Mouse (Mus musculus) B cell, adult 2 months (primary cell): Measurements from ENCODE around the gene Gipc2.
A peak's percentile ranks its signal among the peaks of the same experiment; 100 is the strongest.
"Not testable (repeated sequence)": the region's sequence is repeated elsewhere in the genome, so short reads cannot be mapped to it uniquely, and the experiment has no call there.

Experiments used
- DNase-seq, 2 experiments: peaks; one replicate each; pipeline ENCODE4 v3.0.0; 2022

The Gipc2 gene

DNA sequence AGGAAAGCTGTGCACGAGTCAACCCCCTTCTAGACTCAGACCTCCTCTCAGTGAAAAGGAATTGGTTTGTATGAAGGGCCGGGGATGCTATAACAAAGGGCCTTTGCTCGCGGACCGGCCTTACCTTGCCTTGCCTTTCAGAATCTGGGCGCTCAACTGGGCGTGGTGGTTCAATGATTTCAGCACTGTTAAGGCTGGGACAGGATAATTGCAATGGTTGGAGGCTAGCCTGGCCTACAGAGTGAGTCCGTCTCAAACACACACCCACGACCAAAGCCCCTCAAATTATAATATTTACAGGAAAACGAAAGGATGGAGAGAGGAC, at the start of gene Gipc2:
TSS of gene Gipc2 (minus strand) at position 132 of the 325 bp plus-strand sequence.
- no peak for DNase-seq

DNA sequence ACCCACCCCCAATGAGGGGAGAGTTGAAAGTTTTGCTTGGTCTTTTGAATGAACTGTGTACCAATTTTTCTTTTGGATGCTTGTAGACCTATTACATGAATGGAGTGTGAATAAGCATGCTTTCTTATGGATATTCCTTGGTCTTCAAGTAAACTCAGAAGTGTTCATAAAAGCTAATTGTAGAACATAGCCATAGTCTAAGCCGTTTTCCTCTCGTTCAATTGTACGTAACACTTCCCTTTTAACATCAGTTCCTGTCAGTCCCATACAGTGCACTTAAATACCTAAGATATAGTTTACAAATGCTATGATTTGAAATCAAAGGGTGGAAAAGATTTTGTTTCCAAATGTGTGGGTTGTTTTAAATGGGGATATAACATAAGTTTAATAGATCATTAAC, 47.4 kb upstream of the Gipc2 start:
- no peak for DNase-seq

DNA sequence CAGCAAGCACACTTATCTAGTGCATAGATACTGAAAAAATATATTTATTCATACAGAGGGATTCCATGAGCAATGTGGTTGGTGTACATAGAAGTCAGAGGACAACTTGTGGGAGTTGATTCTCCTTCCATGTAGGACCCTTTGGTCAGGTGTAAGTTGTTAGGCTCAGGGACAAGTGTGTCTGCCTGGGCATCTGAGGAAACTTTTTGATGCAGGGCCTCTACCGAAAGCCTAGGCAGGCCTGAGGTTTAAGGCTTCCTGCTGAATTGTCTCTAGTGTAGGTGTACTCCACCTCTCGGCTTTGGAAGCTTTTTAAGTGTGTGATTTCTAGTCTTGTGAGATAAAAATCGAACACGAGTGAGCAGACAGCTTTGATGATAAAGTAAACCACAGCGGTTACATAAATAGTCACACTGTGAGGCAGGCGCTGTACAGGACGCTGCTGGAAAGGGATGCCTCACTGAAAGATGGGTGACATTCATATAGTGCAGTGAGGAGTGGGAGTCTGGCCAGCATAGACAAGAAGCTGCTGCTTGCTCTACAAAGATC, 45.8 kb upstream of the Gipc2 start:
- DNase-seq: peak in 1 of 2 experiments; percentile 18

DNA sequence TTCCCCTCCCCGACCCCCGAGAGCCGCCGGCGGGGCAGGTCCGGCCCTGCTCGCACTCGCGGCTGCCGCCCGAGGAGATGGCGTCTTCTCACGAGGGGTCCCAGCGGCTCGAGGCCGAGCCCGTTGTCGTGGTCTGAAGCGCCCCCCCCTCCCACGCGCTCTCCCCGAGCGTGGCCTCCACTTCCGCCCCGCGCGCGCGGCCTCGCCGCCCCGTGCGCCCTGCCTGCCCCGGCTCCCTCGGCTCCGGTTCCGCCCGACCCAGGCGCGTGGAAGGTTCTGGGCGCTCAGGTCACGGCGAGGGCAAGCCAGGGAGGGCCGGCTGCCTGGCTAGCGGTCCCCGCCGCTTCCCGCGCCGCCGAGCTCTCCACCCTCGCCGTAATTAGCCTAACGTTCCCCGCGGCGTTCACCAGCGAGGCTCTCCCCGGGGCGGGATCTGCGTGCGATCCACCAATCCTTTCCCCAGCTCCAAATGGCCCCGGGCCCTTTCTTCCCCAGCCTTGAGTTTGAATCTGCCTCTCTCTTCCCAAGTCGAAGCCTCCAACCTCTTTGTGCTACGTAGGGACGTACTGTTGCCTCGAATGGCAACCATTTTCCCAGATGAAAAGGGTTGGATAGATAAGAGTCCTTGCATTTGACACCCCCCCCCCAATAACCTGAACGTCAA, 44.8 kb upstream of the Gipc2 start:
- DNase-seq: peak; percentile 80 to 85

DNA sequence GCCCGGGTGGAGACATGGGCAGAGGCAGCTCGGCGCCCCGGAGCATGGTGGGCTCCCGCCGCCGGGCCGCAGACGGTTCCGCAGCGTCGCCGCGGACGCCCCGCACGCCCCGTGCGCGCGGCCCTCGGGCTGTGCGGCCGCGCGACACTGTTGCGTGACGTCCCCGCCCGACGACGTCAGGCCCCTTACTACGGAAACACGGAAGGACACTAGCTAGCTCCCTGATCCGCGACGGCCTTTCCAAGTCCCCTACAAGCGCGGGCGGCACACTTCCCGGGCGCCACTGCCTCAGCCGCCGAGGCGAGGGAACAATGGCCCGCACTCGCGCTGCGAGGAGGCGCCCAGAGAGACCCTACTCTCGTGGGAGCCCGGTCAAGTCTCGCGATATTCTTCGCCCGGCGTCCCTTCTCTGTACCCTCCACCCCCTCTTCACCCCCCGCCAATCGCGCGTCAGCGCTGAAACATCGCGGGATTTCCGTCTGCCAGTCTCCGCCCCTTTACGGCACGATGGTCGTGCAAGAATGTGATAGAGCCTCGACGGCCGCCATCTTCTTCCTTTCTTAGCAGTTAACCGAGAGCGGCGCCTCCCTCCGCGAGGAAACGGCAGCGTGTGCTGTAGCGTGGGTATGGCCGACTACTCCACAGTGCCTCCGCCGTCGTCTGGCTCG, 44.1 kb upstream of the Gipc2 start, which contains the start of the genes Dnajb4 and Fubp1:
TSS of gene Dnajb4 (minus strand) at position 336 of the 668 bp plus-strand sequence.
TSS of gene Fubp1 (plus strand) at position 456 of the 668 bp plus-strand sequence.
- DNase-seq: peak; percentile 100

DNA sequence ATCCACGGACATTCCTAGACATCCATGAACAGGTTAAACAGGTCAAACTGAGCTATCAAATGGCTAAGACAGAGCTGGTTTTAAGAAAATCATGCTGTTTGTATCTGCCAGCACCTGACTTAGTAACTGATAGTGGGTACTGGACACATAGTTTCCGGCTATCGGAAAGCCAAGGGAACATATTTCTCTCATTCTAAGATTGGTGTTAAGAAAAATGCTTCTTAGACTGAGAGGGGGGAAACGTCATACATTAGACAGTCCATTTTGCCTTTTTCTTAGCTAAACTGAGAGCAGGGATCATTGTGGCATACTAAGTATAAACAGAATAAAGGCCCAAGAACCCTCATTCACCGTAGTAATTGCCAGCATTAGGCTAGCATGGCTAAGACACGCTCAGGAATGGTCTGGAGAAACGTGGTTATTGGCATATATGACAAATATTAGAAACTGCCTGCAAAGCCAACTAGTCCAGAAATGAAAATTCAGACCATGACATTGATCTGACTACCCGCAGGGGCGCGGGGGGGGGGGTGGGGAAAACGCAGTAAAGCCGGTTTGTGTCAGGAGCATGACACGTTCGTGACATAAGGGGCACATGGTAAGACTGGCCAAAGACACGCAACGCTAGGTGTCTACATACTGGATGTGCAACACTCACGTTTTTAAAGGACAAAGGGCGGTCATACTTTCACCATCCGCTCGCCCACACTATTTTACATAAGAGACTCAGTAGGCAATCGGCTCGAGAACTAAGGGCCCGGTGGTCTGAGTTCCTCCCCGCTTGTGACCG, 43.3 kb upstream of the Gipc2 start:
- DNase-seq: no peak

DNA sequence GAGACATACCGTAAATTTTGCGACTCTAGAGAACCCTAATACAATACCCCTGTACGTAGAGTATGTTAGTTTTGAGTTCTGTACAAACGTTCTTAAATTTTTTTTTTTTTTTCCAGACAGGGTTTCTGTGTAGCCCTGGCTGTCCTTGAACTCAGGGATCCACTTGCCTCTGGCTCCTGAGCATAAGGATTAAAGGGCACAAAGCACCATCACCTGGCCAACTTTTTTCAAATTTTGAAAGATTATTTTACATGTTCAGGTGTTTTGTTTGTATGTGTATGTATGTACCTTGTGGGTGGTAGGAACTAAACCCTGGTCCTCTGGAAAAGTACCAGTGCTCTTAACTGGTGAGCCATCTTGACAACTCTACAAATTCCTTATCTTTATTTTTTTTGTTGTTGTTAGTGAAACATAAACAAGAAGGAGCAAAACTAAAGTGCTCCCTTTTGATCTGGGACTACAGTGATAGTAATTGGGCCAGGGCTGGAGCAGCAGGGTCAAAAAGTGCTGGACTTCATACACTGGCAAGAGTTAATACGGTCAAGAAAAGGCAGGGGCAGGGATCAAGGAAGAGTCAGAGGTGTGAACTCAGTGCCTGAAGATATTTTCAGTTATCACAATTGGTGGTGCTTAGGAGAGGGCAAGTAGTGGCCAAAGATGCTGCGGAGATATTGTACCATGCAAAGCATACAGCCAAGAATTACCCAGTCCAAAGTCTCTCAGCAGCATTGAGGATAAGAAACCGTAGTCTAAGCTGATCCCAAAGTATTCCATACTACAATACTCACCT, 42.3 kb upstream of the Gipc2 start:
- no peak for DNase-seq

DNA sequence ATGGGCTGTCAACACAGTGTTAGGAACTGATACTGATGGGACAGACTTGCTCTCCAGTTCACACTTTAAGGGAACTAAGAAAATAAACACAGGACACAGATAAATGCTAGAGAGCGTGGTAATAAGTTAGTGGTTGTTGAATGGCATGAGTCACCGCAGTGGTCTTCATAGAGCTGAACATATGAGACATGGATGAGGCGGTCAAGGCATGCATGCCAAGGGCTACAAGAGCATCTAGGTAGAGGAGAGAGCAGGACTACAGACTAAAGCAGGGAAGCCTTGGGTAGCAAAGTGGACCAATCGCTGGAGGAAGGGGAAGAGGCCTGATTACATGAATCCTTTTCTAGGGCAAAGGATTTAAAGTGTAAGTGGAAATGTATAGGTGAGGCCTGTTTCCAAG, 41.1 kb upstream of the Gipc2 start:
- no peak for DNase-seq

DNA sequence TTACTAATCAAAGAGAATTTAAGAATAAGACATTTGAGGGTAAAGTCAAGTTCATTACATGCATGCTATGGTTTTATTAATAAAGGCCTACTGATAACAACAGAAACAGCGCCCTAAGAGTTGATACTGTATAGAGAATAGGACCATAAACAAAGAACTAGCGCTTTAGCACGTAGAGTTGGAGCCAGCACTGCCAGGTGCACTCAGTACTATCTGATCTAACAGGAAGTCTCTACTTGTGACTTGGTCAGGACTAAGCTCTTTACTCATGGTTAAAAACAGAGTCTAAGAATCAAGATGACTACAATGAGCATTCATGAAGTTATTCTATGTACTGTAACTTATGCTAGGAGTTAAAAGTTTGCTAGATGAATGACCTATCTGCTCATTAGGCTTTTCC, 38.5 kb upstream of the Gipc2 start:
- no peak for DNase-seq

DNA sequence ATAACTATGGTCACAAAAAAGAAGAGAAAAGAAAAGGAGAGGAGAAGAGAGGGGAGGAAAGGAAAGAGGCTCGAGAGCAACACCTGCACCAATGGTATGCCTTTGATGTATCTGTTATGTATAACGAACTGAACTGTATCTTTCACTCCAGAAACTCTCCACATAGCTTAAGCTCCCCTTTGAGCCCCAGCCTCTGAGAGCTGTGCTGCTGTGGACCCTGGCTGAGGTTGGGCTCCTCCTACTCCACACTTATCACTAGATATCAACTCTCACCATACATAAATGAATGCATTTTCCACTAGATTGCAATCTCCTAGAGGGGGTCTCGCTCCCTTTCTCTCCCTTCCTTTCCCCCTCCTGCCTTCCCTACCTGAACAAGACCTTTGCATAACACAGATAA, 38.0 kb upstream of the Gipc2 start:
- no peak for DNase-seq

DNA sequence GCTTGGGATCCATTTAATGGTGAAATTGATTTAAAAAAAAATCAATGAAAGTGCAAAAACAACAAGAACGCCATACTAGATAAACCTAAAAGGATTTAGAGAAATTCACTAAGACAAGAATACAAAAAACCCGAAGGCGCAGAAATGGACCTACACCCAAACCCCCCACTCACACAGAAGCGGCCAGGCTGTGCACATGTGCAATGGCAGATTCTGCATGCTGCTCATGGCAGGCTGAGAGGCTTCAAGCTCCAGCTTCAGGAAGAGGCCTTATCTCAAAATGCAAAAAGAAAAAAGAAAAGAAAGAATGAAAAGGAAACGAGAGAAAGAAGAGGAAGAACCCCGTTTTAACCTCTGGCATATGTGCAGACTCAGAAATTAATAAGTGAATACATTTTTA, 37.4 kb upstream of the Gipc2 start:
- no peak for DNase-seq

DNA sequence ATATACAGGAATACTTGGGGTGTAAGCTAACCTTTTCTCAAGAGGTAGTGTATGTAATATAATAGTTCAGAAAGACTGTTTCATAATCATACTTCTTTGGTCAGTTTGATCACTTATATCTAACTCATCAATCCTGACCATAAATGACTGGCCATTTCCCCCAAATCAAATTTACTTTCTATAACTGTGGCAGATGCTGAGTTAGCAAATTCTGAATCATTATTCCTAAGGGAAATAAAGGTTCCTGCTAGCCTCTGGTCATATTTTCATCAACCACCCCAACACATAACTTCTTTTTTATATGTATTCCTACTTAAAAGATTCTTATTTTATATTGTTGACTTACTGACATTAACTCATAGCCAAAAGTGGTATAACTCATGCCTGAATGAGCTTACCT, 36.9 kb upstream of the Gipc2 start:
- DNase-seq: no peak

DNA sequence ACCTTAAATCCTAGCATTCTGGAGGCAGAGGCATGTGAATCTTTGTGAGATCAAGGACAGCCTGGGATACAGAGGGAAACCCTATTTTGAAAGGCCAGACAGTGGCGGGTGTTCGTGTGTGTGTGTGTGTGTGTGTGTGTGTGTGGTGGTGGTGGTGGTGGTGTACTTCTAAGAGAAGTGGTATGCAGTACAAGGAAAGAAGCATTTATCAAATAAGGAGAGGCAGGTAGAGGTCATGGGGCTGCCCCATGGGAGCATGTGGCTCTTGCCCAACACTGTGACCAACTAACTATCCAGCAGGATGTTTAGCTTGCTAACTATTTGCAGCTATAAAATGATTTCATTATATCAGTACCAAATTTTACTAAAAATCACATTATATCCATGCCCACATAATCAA, 35.6 kb upstream of the Gipc2 start:
- DNase-seq: no peak

DNA sequence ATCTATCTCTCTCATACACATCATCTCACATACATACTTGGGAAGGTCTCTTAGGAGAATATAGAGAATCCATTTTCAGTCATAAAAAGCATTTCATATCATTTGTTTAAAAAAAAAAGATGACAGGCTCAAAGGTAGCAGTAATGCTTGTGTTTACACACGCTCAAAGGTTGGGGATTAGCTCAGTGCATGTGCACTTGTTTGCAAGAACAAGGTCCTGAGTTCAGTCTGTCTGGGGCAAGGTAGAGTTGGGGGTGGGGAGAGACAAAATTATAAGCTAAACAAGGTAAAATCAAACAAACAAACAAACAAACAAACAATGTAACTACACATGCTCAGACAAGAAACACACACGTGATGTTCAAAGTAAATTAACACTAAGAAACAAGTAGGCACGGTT, 35.2 kb upstream of the Gipc2 start:
- no peak for DNase-seq

DNA sequence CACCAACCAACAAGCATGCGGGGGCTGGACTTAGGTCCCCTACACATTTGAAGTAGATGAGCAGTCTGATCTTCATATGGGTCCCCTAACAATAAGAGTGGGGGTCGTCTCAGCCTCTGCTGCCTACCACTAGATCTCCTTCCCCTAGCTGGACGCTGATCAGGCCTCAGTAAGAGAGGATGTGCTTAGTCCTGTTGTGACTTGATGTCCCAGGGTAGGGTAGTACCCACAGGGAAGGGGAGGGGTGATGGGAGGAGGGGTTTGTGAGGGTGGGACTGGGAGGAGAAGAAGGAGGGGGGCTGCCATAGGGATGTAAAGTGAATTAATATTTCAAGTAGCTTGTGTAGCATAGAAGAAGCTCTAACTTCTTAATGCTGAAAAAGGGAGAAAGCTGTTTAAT, 33.1 kb upstream of the Gipc2 start:
- no peak for DNase-seq

DNA sequence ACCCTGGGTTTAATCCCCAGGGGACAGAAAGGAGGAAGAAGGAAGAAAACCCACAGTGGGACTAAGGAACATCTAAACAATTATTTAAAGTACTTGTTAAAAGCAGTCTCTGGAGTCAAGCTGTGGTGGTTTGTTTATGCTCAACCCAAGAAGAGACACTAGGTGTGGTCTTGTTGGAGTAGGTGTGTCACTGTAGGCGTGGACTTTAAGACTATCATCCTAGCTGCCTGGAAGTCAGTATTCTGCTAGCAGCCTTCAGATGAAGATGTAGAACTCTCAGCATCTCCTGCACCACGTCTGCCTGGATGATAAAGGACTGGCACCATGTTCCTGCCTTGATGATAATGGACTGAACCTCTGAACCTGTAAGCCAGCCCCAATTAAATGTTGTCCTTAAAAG, 31.2 kb upstream of the Gipc2 start:
- not testable (repeated sequence) for DNase-seq

DNA sequence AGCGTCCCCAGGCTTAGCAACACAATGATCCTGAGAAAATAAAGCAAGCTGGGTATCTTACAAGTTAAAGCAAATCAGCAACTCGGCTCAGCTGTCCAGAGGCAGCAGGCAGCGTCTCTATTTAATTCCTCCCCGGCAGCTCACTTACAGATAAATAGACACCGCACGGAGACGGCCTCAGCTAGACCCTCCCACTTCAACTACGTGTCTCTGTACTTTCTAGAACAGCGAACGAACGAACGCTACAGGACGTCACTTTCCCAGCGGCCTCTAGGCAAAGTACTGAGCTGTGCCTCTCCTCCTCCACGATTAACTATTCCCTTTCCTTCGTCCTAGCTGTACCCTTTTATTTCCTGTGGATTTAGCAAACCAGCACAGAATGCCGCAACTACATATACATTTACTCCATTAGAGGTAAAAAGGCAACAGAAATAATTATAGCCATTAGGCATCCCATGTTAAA, 27.6 kb upstream of the Gipc2 start:
- DNase-seq: peak; percentile 76 to 82

DNA sequence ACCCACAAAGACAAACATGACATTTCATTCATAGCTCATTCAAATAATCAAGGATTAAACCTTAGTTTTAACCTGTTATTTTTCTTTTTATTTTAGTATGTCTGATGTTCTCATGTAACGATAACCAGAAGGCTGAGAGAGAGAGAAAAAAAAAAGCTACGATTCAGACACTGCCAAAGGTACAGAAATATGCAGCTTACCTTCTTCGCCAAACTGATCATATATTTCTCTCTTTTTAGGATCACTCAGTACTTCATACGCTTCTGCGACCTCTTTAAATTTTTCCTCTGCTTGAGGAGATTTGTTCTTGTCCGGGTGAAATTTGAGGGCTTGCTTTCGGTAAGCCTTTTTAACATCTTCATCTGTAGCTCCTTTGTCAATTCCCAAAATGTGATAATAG, 27.1 kb upstream of the Gipc2 start:
- no peak for DNase-seq

DNA sequence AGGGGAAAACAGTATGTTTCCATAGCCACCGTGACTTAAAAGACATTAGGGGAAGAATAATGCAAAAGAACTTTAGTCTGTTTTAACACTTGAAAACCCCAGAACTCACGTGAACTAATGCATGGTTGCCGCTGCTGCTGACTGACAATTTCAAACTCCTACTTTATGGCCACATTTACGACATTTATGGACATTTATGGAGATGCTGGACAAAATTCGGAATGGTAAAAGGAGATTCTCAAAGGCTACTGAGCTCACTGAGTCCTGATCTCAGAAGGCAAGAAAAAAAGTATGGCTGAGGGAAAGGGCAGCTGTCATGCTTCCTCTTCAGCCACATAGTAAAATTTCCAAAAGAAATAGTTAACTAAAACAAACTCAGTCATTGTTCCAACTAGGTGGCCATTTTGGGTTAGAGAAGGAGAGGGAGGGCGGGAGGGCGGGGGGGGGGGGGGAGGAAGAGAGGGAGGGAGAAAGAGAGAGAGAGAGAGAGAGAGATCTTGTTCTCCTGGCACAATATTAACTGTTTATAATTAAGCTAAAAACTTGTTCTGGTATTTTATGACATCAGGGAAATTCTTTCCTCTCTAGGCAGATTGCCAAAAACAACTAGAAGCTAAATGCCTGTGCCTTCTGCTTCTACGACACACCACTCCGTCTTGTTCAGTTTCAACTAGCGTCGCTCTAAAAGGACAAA, 26.4 kb upstream of the Gipc2 start:
- DNase-seq: peak in 1 of 2 experiments; percentile 24

DNA sequence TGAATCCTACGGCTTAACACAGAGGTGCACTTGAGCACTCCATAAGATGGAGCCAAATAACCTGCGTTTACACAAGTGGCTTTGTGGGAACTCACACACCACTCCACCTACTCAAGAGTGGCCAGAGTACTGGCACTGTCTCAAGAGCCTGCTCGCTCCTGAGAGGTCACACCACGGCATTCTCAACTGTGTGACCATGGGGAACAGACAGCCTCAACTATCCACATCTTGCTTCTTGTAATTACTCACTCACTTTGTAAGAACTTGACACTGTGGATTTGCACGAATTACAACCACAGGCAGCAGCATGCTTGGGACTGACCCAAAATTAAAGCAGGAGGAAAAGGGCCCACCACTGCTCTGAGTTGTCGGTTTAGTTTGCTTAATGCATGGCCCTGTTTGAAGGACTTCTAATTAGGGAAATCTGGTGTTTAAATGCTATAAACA, 25.8 kb upstream of the Gipc2 start:
- peak; percentile 17 to 35 for DNase-seq

DNA sequence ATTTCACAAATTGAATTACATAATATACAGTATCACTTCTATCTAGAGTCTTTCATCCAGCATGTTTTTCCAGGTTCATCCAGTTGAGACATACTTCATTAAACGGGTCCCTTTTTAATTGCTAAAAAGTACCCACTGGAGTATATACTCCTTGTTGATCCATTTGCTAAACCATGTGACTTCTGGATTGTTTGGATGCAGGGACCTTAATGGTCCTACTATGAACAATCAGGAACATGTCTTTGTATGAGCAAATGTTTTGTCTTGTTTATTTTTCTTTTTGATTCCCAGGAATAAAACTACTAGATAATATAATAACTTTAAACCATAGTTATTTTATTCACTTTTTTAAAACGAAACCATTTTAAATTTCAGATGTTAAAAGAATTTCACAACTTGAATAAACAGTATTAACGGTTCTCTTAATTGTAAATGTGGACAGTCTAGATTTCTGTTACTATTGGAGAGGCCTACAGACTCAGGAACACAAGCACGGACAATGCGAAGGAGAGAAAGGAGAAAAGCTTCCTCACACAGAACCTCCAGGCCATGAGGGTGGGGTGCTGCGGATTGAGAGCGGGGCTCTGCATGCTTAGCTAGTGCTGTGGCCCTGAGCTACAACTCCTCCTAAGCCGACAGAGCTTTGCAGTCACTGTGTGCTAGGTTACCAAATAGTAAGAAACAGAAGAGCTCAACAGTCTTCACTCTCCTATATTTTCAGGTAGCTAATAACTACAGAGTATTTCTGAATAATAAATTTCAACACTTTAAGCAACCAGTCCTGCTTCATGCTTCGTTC, 24.8 kb upstream of the Gipc2 start:
- DNase-seq: no peak
